ENCODE assay signal across 8 mouse cellular contexts in the genomic region with DNA sequence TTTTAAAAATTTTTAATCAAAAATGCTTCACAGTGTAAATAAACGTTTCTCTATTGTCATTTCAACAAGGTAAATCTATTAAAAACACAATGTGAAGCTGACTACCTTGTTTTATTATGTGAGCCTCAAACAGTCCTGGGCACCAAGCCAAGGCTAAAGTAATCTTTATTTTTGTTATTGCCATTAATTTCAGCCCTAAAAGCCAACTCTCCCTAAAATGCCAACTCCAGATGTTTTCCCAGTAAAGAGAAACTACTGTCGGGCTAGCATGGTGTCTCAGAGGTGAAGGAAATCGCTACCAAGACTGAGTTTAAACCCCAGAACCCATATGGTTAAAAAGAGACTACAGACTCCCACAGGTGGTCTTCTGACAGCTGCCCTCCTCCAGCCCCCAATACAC. TPM values are rescaled to one million over a fixed set of nuclear protein-coding genes. Genes with fewer than 3 reads are reported as not detected.
DNase-seq lines count a peak whose midpoint lies in the region; ATAC-seq lines count a peak whose summit lies in the region.

No protein-coding gene starts in this region.

- peak overlapping the region; percentile 94 for H3K9ac ChIP-seq in heart, embryonic 14.5 days (ENCODE audit: low read length)
- H3K9ac ChIP-seq in hindbrain, embryonic 11.5 days (ENCODE audit: low read depth, low read length) = no peak overlapping the region

- peak overlapping the region; percentile 87 to 90; a peak in 3 of 4 replicates for H3K27ac ChIP-seq in heart, embryonic 14.5 days (replicated peaks in 1 of 2; ENCODE audit: control insufficient read depth in 1 of 2, insufficient read depth in 1 of 2, low read depth in 2 of 2, low read length in 2 of 2)
- no peak overlapping the region for H3K27ac ChIP-seq in hindbrain, embryonic 11.5 days (ENCODE audit: low read depth, low read length)
- H3K27ac ChIP-seq in midbrain, embryonic 10.5 days (replicated peaks) = no peak overlapping the region

- peaks cover 27% of the 10 kb centered on the region for H3K36me3 ChIP-seq in heart, embryonic 14.5 days (ENCODE audit: control insufficient read depth, insufficient read depth, low read length)
- no peaks in the 10 kb centered on the region for H3K36me3 ChIP-seq in hindbrain, embryonic 11.5 days (ENCODE audit: control insufficient read depth, insufficient read depth, low read length)
- peaks cover 16% of the 10 kb centered on the region for H3K36me3 ChIP-seq in midbrain, embryonic 10.5 days

- H3K4me2 ChIP-seq in heart, embryonic 14.5 days (ENCODE audit: low read length) = peak overlapping the region; percentile 77
- H3K4me2 ChIP-seq in hindbrain, embryonic 11.5 days (replicated peaks; ENCODE audit: low read depth, low read length) = peak overlapping the region; percentile 91; the same call in 1 of the 2 replicates

- no peak for DNase-seq in heart, adult 11 months
- DNase-seq in adipocyte (ENCODE audit: low spot score) = peak; percentile 68
- no peak for DNase-seq in hindbrain, embryonic 11.5 days (ENCODE audit: low spot score)
- no peak for DNase-seq in midbrain, embryonic 10.5 days (ENCODE audit: low spot score)
- DNase-seq in gastrocnemius, postnatal 10 days = no peak
- DNase-seq in urinary bladder, postnatal 14 days (ENCODE audit: low spot score) = no peak

- H3K9me3 ChIP-seq in heart, embryonic 14.5 days (ENCODE audit: control insufficient read depth, low read length) = no peaks in the 10 kb centered on the region
- no peaks in the 10 kb centered on the region for H3K9me3 ChIP-seq in hindbrain, embryonic 11.5 days (ENCODE audit: control insufficient read depth, low read length)
- H3K9me3 ChIP-seq in midbrain, embryonic 10.5 days (replicated peaks) = no peaks in the 10 kb centered on the region

- WGBS in heart, embryonic 14.5 days = 42% methylated on average over 3 of the region's 3 CpGs
- 61% methylated on average over 3 of the region's 3 CpGs for WGBS in hindbrain, embryonic 11.5 days
- 61% methylated on average over 3 of the region's 3 CpGs for WGBS in midbrain, embryonic 10.5 days

- H3K27me3 ChIP-seq in heart, embryonic 14.5 days (ENCODE audit: control insufficient read depth, insufficient read depth, low read length) = no peaks in the 10 kb centered on the region
- no peaks in the 10 kb centered on the region for H3K27me3 ChIP-seq in hindbrain, embryonic 11.5 days (ENCODE audit: control insufficient read depth, insufficient read depth, low read length)
- H3K27me3 ChIP-seq in midbrain, embryonic 10.5 days (ENCODE audit: low read depth, poor library complexity, severe bottlenecking) = no peaks in the 10 kb centered on the region

- H3K4me3 ChIP-seq in heart, embryonic 14.5 days (ENCODE audit: control insufficient read depth in 1 of 2, insufficient read depth in 1 of 2, low read depth in 1 of 2, low read length in 2 of 2) = peak overlapping the region; percentile 54 to 95; a peak in 3 of 4 replicates
- peak overlapping the region; percentile 93; the same call in 1 of the 2 replicates for H3K4me3 ChIP-seq in hindbrain, embryonic 11.5 days (ENCODE audit: low read depth, low read length)
- peak overlapping the region; percentile 96; the same call in 1 of the 2 replicates for H3K4me3 ChIP-seq in midbrain, embryonic 10.5 days

- peaks cover 2 to 16% of the 10 kb centered on the region in 2 experiments; a peak in 3 of 4 replicates for H3K4me1 ChIP-seq in heart, embryonic 14.5 days (ENCODE audit: control insufficient read depth in 2 of 2, insufficient read depth in 2 of 2, low read length in 2 of 2)
- peaks cover 4% of the 10 kb centered on the region; the same call in 1 of the 2 replicates for H3K4me1 ChIP-seq in hindbrain, embryonic 11.5 days (replicated peaks; ENCODE audit: control insufficient read depth, insufficient read depth, low read length)
- peaks cover 11% of the 10 kb centered on the region for H3K4me1 ChIP-seq in midbrain, embryonic 10.5 days

- ATAC-seq in heart, embryonic 14.5 days (ENCODE audit: insufficient number of reproducible peaks, insufficient read depth, low FRiP score, low read depth) = no peak
- ATAC-seq in hindbrain, embryonic 11.5 days (ENCODE audit: low FRiP score) = no peak
- no peak for ATAC-seq in erythroid progenitor cell, adult 5-6 weeks (replicated peaks; ENCODE audit: low FRiP score, poor library complexity, severe bottlenecking)

RNA-seq across cellular contexts. Expression of gene Vps13d, which starts 1.4 kb away (rescaled TPM):
- polyA plus RNA-seq in heart, embryonic 14.5 days (2014; fragmentation: Nextera tagmentation; extraction: Ambion mirVana) = 10.9 and 11.9 TPM in 2 replicates
- 10.6 and 15.2 TPM in 2 replicates for polyA plus RNA-seq in hindbrain, embryonic 11.5 days (2014; fragmentation: Nextera tagmentation; extraction: Ambion mirVana)
- polyA plus RNA-seq in midbrain, embryonic 10.5 days (2016; fragmentation: Nextera tagmentation; extraction: Ambion mirVana) = 3.0 and 3.4 TPM in 2 replicates
- total RNA-seq in gastrocnemius, postnatal 10 days (2021) = 10 to 100 TPM; 26.3 to 27.2 TPM
- total RNA-seq in erythroid progenitor cell, adult 5-6 weeks (2015; ENCODE audit: low replicate concordance) = 46.9 and 54.5 TPM in 2 replicates
- 65.3 and 66.2 TPM in 2 replicates for total RNA-seq in erythroid progenitor cell, adult 5-6 weeks (2017; ENCODE audit: low replicate concordance)

RNA-seq across cellular contexts. Expression of gene Tnfrsf1b, which starts 53.3 kb away (rescaled TPM):
- 3.4 and 3.7 TPM in 2 replicates for polyA plus RNA-seq in heart, embryonic 14.5 days (2014; fragmentation: Nextera tagmentation; extraction: Ambion mirVana)
- 1.6 and 1.8 TPM in 2 replicates for polyA plus RNA-seq in hindbrain, embryonic 11.5 days (2014; fragmentation: Nextera tagmentation; extraction: Ambion mirVana)
- 2.6 and 3.0 TPM in 2 replicates for polyA plus RNA-seq in midbrain, embryonic 10.5 days (2016; fragmentation: Nextera tagmentation; extraction: Ambion mirVana)
- total RNA-seq in gastrocnemius, postnatal 10 days (2021) = 1 to 10 TPM; 4.4 to 5.8 TPM
- 7.6 and 23.1 TPM in 2 replicates for total RNA-seq in erythroid progenitor cell, adult 5-6 weeks (2015; ENCODE audit: low replicate concordance)
- 6.3 and 8.2 TPM in 2 replicates for total RNA-seq in erythroid progenitor cell, adult 5-6 weeks (2017; ENCODE audit: low replicate concordance)

Comparison
In these comparisons a context has a peak if more than half of its experiments do, and no peak if none do; other contexts are left out.
1. H3K27ac ChIP-seq: peak in heart, embryonic 14.5 days (2 of 2); none in hindbrain, embryonic 11.5 days (single experiment) and midbrain, embryonic 10.5 days (single experiment).
2. Peak in every context shown above with its lines, with median percentiles within 50 percentile points of each other: H3K4me3 ChIP-seq.